Mouse (Mus musculus) ES-E14 (cell line): ENCODE results near the gene Gpr83. TPM values are rescaled to one million over a fixed set of nuclear protein-coding genes. Genes with fewer than 3 reads are reported as not detected.
A peak's percentile ranks its signal among the peaks of the same experiment; 100 is the strongest.

Experiments
- DNase-seq: peaks from one replicate; pipeline ENCODE4 v3.0.0-alpha.2; 2013; ENCODE audit warnings: low read depth, low spot score
- H3K27ac ChIP-seq: 2 replicates; pipeline ENCODE4 v1.5.1; 2012; ENCODE audit warnings: low read depth, mild to moderate bottlenecking, low read length, moderate library complexity, mixed read lengths; ENCODE audit not compliant: poor library complexity, insufficient read depth, severe bottlenecking
- H3K36me3 ChIP-seq: 2 replicates; pipeline ENCODE4 v1.6.1; 2012; ENCODE audit warnings: mild to moderate bottlenecking, low read length, moderate library complexity, mixed read lengths; ENCODE audit not compliant: control insufficient read depth, poor library complexity, insufficient read depth, severe bottlenecking
- H3K4me1 ChIP-seq, 2 experiments: fragments of 150-350 bp in 1 of 2; sonication (generic) in 1 of 2; 2 replicates each; pipeline ENCODE4 v1.6.1; 2012; ENCODE audit warnings: low read length in 2 of 2, mild to moderate bottlenecking in 1 of 2, mixed read lengths in 1 of 2; ENCODE audit not compliant: control insufficient read depth in 2 of 2, insufficient read depth in 2 of 2, poor library complexity in 1 of 2
- H3K4me3 ChIP-seq, 2 experiments: fragments of 150-350 bp in 1 of 2; sonication (generic) in 1 of 2; 2 replicates each; pipeline ENCODE4 v1.5.1; 2012; ENCODE audit warnings: low read length in 2 of 2, low read depth in 1 of 2, mild to moderate bottlenecking in 1 of 2, mixed read lengths in 1 of 2; ENCODE audit not compliant: insufficient read depth in 1 of 2, poor library complexity in 1 of 2, severe bottlenecking in 1 of 2
- H3K9ac ChIP-seq: 2 replicates; pipeline ENCODE4 v1.6.1; 2012; ENCODE audit warnings: low read depth, mild to moderate bottlenecking, low read length, mixed read lengths; ENCODE audit not compliant: poor library complexity, insufficient read depth, severe bottlenecking
- H3K9me3 ChIP-seq: fragments of 150-350 bp; sonication (generic); 2 replicates; pipeline ENCODE4 v1.6.1; 2012; ENCODE audit warnings: low read depth, mild to moderate bottlenecking, low read length; ENCODE audit not compliant: control insufficient read depth, insufficient read depth
- CHD2 ChIP-seq: IDR thresholded peaks from 2 replicates; pipeline ENCODE4 v1.6.1; 2014; ENCODE audit warnings: mild to moderate bottlenecking, low read depth, low read length, inconsistent platforms
- HCFC1 ChIP-seq: IDR thresholded peaks from 2 replicates; pipeline ENCODE4 v1.6.1; 2012; ENCODE audit warnings: low read length, inconsistent platforms, borderline replicate concordance; ENCODE audit not compliant: insufficient read depth
- MAFK ChIP-seq: IDR thresholded peaks from 2 replicates; pipeline ENCODE4 v1.6.1; 2014; ENCODE audit warnings: mild to moderate bottlenecking, low read depth, low read length, inconsistent platforms; ENCODE audit not compliant: insufficient read depth
- ZC3H11A ChIP-seq: IDR thresholded peaks from 2 replicates; pipeline ENCODE4 v1.6.1; 2012; ENCODE audit warnings: low read depth, mild to moderate bottlenecking, inconsistent platforms, low read length, borderline replicate concordance
- ZNF384 ChIP-seq: IDR thresholded peaks from 2 replicates; pipeline ENCODE4 v1.6.1; 2012; ENCODE audit warnings: low read depth, low read length, inconsistent platforms
- in situ Hi-C, 2 experiments: fragments of 600-800 bp; cut with MboI; formaldehyde crosslinking; loops; one replicate each; pipeline ENCODE4 v1.15.1; 2025; ENCODE audit warnings: low sequenced_read_pairs in 2 of 2, inconsistent platforms in 1 of 2; ENCODE audit not compliant: unreplicated experiment in 2 of 2
- total RNA-seq: library from RNA; depleted of rRNA; stranded (reverse); fragments of 300-350 nt; gene quantifications from 2 replicates; pipeline ENCODE4 v1.2.3, GENCODE M21; 2012

The Gpr83 gene
- total RNA-seq, 1 experiment: 0.49 TPM

- H3K27ac ChIP-seq: no peak overlapping the region
- H3K4me1 ChIP-seq: peaks cover 0 to 3% of the 10 kb centered on the region in 2 experiments; a peak in 1 of 4 replicates
- in situ Hi-C loops: no loop called here
- no peak overlapping the region for H3K9ac ChIP-seq
- peak; percentile 28 for DNase-seq
- TF ChIP-seq CHD2: no peak
- no peak for TF ChIP-seq ZC3H11A
- no peak for TF ChIP-seq ZNF384
- no peaks in the 10 kb centered on the region for H3K9me3 ChIP-seq
- H3K36me3 ChIP-seq: no peaks in the 10 kb centered on the region
- no peak overlapping the region for H3K4me3 ChIP-seq
These were observed 34.6 kb downstream of the Gpr83 start for GRCm38 (mm10) chr9:14894628-14895027.

DNA sequence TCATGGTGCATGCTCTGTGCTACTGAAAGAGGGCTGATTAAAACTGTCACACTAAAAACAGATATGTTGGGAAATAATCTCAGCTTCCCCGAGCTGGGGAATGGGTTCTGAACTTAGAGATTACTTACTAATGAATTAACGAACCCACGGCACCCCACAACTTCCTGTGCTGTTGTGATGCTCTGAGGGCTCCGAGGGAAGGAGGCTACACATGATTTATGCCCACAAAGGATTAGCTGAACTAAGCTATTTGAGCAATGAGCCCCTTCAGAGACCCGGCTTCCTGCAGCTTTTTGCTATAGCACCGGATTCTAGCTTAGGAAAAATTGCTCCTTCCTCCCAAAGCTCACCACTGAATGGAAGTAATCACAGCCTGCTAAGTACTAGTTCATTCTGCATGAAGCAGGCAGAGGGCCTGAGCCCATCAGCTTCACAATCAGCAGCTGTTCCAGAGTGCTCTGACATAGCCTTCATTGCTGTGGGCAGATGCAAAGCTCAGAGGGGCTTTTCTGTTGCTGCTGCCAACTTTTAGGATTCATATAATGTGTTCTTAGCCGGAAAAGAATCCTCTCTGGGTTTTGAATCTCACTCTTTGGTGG lies 35.3 kb downstream of the Gpr83 start:
- H3K9ac ChIP-seq: no peak overlapping the region
- no peak overlapping the region for H3K27ac ChIP-seq
- in situ Hi-C loops: no loop called here
- H3K36me3 ChIP-seq: no peaks in the 10 kb centered on the region
- H3K9me3 ChIP-seq: no peaks in the 10 kb centered on the region
- no peak for DNase-seq
- TF ChIP-seq CHD2 (no peak), HCFC1 (no peak), MAFK (no peak), ZC3H11A (no peak), ZNF384 (no peak)
- H3K4me3 ChIP-seq: no peak overlapping the region
- H3K4me1 ChIP-seq: peaks cover 2% of the 10 kb centered on the region in 2 experiments; a peak in 2 of 4 replicates

DNA sequence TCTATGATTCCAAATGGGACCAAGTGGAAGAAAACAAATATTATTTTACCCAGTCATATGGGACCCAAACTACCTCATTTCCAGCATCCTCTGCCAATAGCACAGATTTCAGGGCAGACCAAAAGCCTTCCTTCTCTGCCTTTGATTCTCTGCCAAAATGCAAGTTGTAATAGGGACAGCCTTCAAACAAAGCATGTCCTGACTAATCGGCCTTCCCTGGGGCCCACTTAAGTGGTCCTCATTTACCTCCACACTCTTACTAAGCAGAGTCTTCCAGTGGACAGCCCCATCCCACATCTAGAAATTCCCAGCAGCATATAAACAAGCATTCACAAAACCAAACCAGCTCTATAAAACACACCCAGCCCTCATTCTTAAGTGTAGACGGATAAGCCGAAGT lies 37.1 kb downstream of the Gpr83 start:
- H3K36me3 ChIP-seq: no peaks in the 10 kb centered on the region
- DNase-seq: no peak
- H3K4me1 ChIP-seq: peaks cover 0 to 2% of the 10 kb centered on the region in 2 experiments; a peak in 1 of 4 replicates
- in situ Hi-C loops: no loop called here
- H3K9ac ChIP-seq: no peak overlapping the region
- no peak overlapping the region for H3K27ac ChIP-seq
- no peak overlapping the region for H3K4me3 ChIP-seq
- TF ChIP-seq MAFK: no peak
- TF ChIP-seq HCFC1: no peak
- no peak for TF ChIP-seq ZC3H11A
- no peak for TF ChIP-seq ZNF384
- TF ChIP-seq CHD2: no peak
- no peaks in the 10 kb centered on the region for H3K9me3 ChIP-seq

DNA sequence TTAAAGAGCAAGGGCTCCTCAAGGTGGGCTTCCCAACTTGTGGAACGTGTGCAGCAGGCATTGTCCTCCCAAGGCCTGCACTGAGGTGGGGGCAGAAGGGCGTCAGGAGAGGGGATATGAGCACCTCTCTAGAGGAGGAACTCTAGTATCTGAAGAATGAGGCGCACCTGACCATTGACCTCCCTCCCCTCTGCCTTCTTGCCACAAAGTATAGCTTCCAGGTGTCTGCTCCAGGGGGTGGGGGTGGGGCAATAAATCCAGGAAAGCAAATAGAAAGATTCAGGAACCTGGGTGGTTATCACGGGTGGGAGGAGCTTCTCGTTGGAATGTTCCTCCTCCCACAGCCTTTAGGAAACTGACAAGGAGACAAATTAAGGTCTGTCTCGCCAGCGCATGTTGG lies 41.7 kb downstream of the Gpr83 start:
- no peak for DNase-seq
- H3K4me3 ChIP-seq: no peak overlapping the region
- peaks cover 0 to 15% of the 10 kb centered on the region in 2 experiments; a peak in 2 of 4 replicates for H3K4me1 ChIP-seq
- H3K36me3 ChIP-seq: no peaks in the 10 kb centered on the region
- in situ Hi-C loops: no loop called here
- H3K27ac ChIP-seq: no peak overlapping the region
- TF ChIP-seq ZNF384: no peak
- no peak for TF ChIP-seq MAFK
- TF ChIP-seq ZC3H11A: no peak
- no peak for TF ChIP-seq HCFC1
- TF ChIP-seq CHD2: no peak
- no peak overlapping the region for H3K9ac ChIP-seq
- H3K9me3 ChIP-seq: no peaks in the 10 kb centered on the region
